Mouse (Mus musculus) embryo, embryonic 11.5 days (tissue): ENCODE results near the gene Hist2h2bb.
"Not testable (repeated sequence)": the region's sequence is repeated elsewhere in the genome, so short reads cannot be mapped to it uniquely, and the experiment has no call there.

Experiments used
- DNase-seq: peaks from one replicate; pipeline ENCODE4 v3.0.0-alpha.2; 2012; ENCODE audit warnings: low read depth, low spot score

Gene Hist2h2bb

GRCm38 (mm10) chr3:96269511-96270474, at the start of gene Hist2h2bb:
Gene Hist2h2bb (plus strand): TSS chr3:96269752.
- peak; percentile 95 for DNase-seq

DNA sequence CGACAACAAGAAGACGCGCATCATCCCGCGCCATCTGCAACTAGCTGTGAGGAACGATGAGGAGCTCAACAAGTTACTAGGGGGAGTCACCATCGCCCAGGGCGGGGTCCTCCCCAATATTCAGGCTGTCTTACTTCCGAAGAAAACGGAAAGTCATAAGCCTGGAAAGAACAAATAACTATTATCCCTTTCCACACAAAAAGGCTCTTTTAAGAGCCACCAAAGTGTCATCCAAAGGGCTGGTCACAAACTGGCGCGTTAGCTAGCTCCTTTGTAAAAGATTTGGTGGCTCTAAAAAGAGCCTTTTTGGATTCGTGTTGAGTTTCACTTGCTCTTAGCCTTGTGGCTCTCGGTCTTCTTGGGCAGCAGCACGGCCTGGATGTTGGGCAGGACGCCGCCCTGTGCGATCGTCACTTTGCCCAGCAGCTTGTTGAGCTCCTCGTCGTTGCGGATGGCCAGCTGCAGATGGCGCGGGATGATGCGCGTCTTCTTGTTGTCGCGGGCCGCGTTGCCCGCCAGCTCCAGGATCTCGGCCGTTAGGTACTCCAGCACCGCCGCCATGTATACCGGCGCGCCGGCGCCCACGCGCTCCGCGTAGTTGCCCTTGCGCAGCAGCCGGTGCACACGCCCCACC, 49.3 kb upstream of the Hist2h2bb start:
- DNase-seq, result not testable (repeated sequence)

GRCm38 (mm10) chr3:96220765-96221639, 48.5 kb upstream of the Hist2h2bb start, which contains the start of the genes Hist2h2ac and Hist2h2be:
Gene Hist2h2ac (minus strand): TSS chr3:96220880.
Gene Hist2h2be (plus strand): TSS chr3:96221119.
- DNase-seq, result peak; percentile 85

- DNase-seq, result no peak
These were observed 47.9 kb upstream of the Hist2h2bb start for GRCm38 (mm10) chr3:96221640-96222038.

DNA sequence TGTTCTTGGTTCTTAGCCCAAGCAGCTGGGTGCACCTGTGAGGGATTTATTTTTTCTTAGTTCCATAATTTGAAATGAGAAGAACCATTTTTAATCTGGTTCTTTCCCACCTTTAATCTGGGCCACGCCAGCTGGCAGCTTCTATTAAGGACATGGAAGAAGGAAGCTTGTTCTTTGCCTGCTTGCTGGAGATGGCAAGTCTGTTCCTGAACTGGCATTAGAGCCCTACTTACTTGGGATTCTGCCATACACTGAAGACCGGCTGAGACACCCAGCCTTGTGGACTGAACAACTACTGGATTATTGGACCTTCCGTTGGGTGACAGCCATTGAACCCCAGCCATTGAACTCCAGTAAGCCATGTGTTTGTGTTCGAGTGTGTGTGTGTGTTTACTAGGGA, 46.8 kb upstream of the Hist2h2bb start:
- DNase-seq, result no peak

- no peak for DNase-seq
These were observed 44.1 kb upstream of the Hist2h2bb start for GRCm38 (mm10) chr3:96225421-96225820.

GRCm38 (mm10) chr3:96226695-96227648, 42.6 kb upstream of the Hist2h2bb start:
- no peak for DNase-seq

GRCm38 (mm10) chr3:96228828-96229227, 40.7 kb upstream of the Hist2h2bb start:
- no peak for DNase-seq

DNA sequence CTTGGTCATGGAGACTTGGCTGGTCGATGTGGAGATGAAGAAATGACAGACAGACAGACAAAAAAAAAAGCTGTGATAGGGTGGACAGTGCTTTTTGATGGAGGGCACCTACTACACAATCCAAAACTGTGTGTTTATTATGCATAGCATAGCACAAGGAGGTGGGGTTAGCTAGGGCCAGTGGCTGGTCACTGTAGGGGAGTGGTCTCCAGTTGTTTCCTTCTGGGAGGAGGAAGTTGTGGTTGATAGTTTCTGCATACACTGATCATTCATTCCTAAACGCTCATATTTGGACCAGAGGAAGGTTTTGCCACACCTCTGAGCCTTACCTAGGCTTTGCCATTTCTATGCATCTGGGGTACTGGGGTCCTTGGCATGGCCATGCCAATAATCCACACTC, 39.1 kb upstream of the Hist2h2bb start:
- no peak for DNase-seq

DNA sequence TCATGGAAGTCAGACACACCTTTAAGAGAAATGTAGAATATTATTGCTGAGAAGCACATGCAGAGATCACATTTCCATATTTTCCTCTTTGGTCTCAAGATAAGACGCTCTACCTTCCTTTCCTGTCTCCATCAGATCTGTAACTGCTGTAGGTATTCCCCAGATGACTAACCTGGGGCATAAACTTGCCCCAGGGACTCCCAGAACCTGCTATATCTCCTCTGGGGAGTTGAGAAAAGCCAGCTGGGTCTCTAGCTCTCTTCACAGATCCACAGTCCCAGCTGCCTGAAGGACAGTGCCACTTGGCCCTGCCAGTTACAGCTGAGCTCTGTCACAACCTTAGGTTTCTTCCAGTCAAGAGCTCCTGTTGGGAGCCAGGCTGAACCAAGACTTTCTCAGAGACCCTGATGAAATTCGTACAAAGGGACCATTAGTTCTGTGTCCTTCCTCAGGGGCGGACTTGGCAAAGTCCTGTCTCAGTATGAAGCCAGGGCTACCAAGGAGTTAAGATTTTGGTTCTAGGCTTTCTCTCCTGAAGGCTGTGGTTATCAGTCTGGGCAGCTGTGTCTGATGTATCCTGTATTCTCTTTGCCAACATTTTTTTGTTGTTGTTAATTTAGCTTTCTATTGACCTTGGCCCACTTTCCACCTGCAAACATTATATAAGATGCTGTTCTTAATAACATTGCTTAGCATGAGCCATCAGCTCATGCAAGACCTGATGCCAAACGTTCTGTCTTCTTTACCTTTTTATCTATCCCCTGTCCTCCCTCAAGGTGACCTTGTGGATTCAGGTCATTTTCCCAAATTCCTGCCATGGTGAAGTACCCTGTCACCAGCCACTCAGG, 38.4 kb upstream of the Hist2h2bb start:
- DNase-seq, result no peak

- no peak for DNase-seq
These were observed 37.8 kb upstream of the Hist2h2bb start for GRCm38 (mm10) chr3:96231758-96232120.

GRCm38 (mm10) chr3:96234914-96235313, 34.6 kb upstream of the Hist2h2bb start:
- no peak for DNase-seq

DNA sequence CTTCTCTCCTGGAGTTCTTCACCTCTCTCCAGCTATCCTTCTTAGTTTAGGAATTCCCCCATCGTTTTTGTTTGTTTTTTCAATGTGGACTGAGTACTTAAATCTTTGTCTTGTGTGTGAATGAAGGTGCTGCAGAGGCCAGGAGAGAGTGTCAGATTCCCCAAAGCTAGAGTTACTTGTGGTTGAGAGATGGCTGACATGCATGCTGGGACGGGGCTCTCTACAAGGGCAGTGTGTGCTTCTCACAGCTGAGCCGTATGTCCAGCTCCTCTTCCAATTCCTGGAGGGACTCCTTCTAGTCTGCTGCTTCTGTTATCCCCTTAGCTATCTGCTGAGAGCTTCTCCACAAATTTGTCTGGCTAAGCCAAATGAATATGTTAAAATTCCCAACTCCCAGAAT, 33.7 kb upstream of the Hist2h2bb start:
- no peak for DNase-seq

DNA sequence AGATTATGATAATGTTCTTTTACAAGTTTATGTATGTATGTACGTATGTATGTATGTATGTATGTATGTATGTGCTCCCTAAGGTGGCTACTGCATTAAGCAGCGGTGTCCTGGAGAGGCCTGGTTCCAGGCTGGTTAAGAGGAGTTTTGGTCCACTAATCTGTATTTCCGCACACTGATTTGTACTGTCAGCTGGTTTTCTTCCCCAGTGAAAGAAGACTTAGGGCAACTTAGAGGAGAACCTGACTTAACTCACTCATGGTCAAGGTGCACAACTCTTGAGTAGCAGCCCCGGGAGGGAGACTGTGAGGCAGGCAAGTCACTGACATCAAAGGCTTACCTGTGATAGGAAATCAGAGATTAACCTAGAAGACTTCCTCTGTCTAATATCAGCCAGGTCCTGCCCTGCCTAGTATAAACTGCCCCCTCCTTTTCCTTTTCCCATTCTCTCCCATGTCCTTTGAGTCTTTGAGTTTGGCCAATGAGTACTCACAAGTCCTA, 32.7 kb upstream of the Hist2h2bb start:
- no peak for DNase-seq

GRCm38 (mm10) chr3:96237335-96237903, 32.1 kb upstream of the Hist2h2bb start:
- DNase-seq, result no peak

DNA sequence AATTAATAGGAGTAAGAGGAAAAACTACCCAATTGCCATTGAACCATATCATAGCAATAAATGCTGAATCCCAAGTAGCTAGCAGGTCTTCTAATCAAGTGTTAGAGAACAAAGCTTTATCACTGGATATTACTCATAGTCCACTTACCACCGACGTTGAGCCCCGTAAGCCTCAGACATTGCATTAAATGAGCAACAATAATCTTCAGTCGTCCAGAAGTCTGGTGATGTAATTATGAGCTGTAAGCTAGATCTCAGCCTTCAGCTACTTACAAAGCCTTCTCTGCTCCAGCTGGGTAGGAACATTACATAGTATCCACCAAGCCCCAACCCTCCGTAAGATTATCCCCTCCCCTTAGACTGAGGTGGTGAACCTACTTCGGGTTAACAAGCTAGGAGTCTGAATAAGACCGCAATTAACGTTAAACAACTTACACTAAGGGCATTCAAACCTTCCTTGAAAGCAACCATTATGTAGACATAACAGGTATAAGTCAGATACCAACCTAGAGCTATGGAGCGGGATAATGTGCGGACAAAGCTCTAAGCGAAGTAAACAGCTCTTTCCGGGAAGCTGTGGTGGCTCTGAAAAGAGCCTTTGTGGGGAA, 31.5 kb upstream of the Hist2h2bb start:
- no peak for DNase-seq

DNA sequence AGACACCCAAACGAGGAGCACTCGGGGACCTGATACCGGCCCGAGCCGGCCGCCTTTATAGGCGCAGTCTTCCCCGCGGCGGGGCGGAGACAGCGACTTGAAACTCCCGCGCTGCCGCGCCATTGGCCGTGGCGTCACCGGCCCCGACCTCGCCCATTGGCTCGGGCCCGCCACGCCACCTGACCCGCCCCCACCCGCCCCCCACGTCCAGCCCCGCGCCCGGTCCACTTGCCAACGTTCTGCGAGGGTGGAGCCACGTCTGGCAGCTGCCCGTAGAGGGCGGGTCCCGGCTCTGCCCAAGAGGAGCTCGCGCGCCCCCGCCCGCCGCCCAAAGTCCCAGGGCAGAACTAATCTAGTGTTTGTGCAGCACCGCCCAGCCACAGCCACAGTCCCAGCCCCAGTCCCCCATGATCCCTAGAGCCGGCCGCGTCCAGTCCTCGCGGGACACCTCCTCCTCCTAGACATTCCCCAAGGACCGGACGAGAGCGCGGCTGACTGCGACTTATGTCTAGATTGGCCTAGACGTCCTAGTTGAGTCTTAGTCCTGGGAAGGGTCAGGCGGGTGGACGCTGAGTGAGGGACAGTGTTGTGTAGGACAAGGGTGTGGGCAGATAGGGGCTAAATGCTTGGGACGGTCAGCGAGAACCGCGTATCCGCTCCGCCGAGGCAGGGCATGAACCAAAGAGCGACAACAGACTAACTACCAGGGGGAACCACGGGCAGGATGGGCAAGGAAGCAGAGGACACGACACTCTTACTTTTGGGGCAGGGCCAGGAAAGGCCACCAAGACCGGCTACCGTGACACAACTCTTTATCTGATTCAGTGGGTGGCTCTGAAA, 30.4 kb upstream of the Hist2h2bb start, which contains the start of gene Hist2h3c2:
Gene Hist2h3c2 (minus strand): TSS at position 174 of the 840 bp plus-strand sequence.
- not testable (repeated sequence) for DNase-seq
